In genomic region chr1:44004513-44004912, GRCm38 (mm10) we compare ENCODE assay signal across 38 mouse cellular contexts. TPM values are rescaled to one million over a fixed set of nuclear protein-coding genes. Genes with fewer than 3 reads are reported as not detected.
"Had no signal": no experiment of that assay in that cellular context is flagged by ENCODE, and none has a peak within 500 bp of the region (broad histone marks: within the 10 kb centered on the region; RNA-seq: fewer than 3 reads in every experiment).

No protein-coding gene starts in this region.

- H3K4me3 ChIP-seq: heart, adult 2 months; heart, embryonic 10.5 days; heart, embryonic 12.5 days; heart, embryonic 13.5 days; heart, embryonic 15.5 days; hindbrain, embryonic 10.5 days; hindbrain, embryonic 12.5 days; hindbrain, embryonic 13.5 days; hindbrain, embryonic 15.5 days; intestine, embryonic 15.5 days; kidney, embryonic 15.5 days; layer of hippocampus, adult 2 months had no signal

- DNase-seq: heart, adult 18-20 months; heart, adult 2 months; heart, postnatal 10 days; heart, postnatal 14 days; heart, postnatal 36 days; heart, postnatal 4 days; kidney, adult 11 months; kidney, adult 18-20 months; kidney, adult 2 months; kidney, adult 8-10 months; kidney, adult 9 months; kidney, postnatal 10 days; kidney, postnatal 14 days; kidney, postnatal 25 days; kidney, postnatal 36 days; kidney, postnatal 4 days; layer of hippocampus, adult 9-11 months had no signal

- H3K27ac ChIP-seq: heart, adult 2 months; heart, embryonic 10.5 days; heart, embryonic 13.5 days; heart, embryonic 15.5 days; hindbrain, embryonic 10.5 days; hindbrain, embryonic 12.5 days; hindbrain, embryonic 13.5 days; hindbrain, embryonic 14.5 days; hindbrain, embryonic 15.5 days; hindbrain, postnatal 0 days; intestine, embryonic 15.5 days; kidney, embryonic 15.5 days; kidney, postnatal 0 days; layer of hippocampus, adult 2 months had no signal

- H3K4me2 ChIP-seq: heart, embryonic 11.5 days; heart, embryonic 12.5 days; heart, embryonic 13.5 days; heart, embryonic 15.5 days; hindbrain, embryonic 12.5 days; hindbrain, embryonic 13.5 days; hindbrain, embryonic 14.5 days; hindbrain, embryonic 15.5 days; intestine, embryonic 15.5 days; kidney, embryonic 15.5 days had no signal

- H3K9me3 ChIP-seq: heart, embryonic 10.5 days; heart, embryonic 12.5 days; heart, embryonic 13.5 days; heart, embryonic 15.5 days; hindbrain, embryonic 10.5 days; hindbrain, embryonic 12.5 days; hindbrain, embryonic 13.5 days; hindbrain, embryonic 15.5 days; intestine, embryonic 15.5 days; kidney, embryonic 15.5 days had no signal

- ATAC-seq: hindbrain, embryonic 16.5 days; hindbrain, postnatal 0 days; inflammation-experienced regulatory T-cells, adult 6 months; intestine, embryonic 15.5 days; intestine, embryonic 16.5 days; intestine, postnatal 0 days had no signal

- H3K9ac ChIP-seq: heart, embryonic 12.5 days; heart, embryonic 13.5 days; heart, embryonic 15.5 days; hindbrain, embryonic 12.5 days; hindbrain, embryonic 13.5 days; hindbrain, embryonic 14.5 days; hindbrain, embryonic 15.5 days; intestine, embryonic 15.5 days; kidney, embryonic 15.5 days had no signal

- H3K27me3 ChIP-seq: heart, embryonic 12.5 days; heart, embryonic 13.5 days; heart, embryonic 15.5 days; hindbrain, embryonic 12.5 days; hindbrain, embryonic 13.5 days; hindbrain, embryonic 15.5 days; intestine, embryonic 15.5 days; kidney, embryonic 15.5 days had no signal

- H3K4me1 ChIP-seq: heart, embryonic 10.5 days; heart, embryonic 12.5 days; heart, embryonic 13.5 days; heart, embryonic 15.5 days; hindbrain, embryonic 10.5 days; hindbrain, embryonic 12.5 days; hindbrain, embryonic 13.5 days; hindbrain, embryonic 15.5 days; intestine, embryonic 15.5 days; kidney, embryonic 15.5 days had no signal

RNA-seq across cellular contexts. Expression of gene Mettl21c, which starts 15.3 kb away (rescaled TPM):
- polyA plus RNA-seq: heart, adult 2 months; large intestine, adult 2 months had no signal

RNA-seq across cellular contexts. Expression of gene Gm8251, which starts 57.2 kb away (rescaled TPM):
- polyA plus RNA-seq: heart, adult 2 months; heart, embryonic 11.5 days; heart, embryonic 12.5 days; heart, embryonic 13.5 days; heart, embryonic 15.5 days; heart, postnatal 0 days; intestine, embryonic 16.5 days; kidney, adult 2 months; kidney, postnatal 0 days; large intestine, adult 2 months had no signal
